Mouse (Mus musculus) adipocyte (in vitro differentiated cells): Measurements from ENCODE around the gene Gzmk.

Experiments
- DNase-seq: peaks from one replicate; pipeline ENCODE4 v3.0.0-alpha.2; 2016; ENCODE audit warnings: low spot score

Gzmk gene

GRCm38 (mm10) chr13:113202184-113202583 lies 23.5 kb downstream of the Gzmk start:
- DNase-seq: no peak

GRCm38 (mm10) chr13:113201631-113202030 lies 24.1 kb downstream of the Gzmk start:
- DNase-seq: no peak

DNA sequence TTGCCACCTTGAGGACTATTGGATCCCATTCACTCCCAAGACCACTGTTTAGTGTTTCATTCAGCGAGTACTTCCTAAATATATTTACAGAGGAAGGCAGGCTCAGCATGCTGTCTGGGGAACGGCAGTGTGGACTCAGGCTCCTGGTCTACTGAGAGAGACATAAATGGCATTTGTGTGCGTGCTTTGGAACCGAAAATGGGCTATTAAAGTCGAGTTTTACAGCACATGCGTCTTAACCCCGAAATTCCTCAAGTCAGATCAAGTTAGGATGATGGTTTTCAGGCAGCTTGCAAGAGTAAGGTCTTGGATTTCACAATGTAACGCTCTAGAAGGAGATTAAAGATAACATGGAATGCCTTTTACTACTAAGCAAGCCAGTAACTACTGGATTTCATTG lies 25.0 kb downstream of the Gzmk start:
- no peak for DNase-seq

- DNase-seq: no peak
Observed at GRCm38 (mm10) chr13:113199331-113199730, 26.4 kb downstream of the Gzmk start.

DNA sequence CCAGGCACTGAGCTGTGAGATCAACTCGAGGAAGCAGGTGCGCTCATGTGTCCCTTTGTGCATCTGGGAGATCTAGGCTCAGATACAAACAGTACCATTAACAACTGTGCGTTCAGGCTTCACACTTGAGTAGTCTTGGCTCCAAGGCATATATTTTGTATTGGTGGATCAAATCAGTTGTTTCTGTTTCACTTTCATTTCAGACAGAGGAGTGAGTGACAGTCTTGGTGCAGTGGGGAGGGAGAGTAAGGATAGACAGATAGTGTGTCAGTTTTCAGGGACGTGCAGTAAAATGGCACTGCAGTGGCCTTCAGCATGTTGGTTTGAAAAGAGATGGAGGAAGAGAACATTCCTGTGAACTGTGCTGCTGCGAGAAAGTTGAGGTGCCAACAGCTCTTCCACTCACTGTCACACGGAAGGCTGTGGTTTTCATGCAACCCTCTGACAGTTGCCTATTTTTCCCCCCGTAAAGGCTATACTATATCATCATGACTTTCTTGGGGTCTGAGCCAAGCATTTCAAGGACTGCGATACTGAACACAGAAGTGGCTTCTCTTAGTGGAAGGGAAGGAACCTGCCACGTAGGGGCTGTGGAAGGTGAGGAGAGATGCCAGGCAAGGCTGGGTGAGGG lies 27.7 kb downstream of the Gzmk start:
- no peak for DNase-seq

GRCm38 (mm10) chr13:113196808-113197674 lies 28.7 kb downstream of the Gzmk start:
- DNase-seq: no peak

- no peak for DNase-seq
Observed at GRCm38 (mm10) chr13:113183720-113184119, 42.0 kb downstream of the Gzmk start.

- no peak for DNase-seq
Observed at GRCm38 (mm10) chr13:113183310-113183709, 42.4 kb downstream of the Gzmk start.

DNA sequence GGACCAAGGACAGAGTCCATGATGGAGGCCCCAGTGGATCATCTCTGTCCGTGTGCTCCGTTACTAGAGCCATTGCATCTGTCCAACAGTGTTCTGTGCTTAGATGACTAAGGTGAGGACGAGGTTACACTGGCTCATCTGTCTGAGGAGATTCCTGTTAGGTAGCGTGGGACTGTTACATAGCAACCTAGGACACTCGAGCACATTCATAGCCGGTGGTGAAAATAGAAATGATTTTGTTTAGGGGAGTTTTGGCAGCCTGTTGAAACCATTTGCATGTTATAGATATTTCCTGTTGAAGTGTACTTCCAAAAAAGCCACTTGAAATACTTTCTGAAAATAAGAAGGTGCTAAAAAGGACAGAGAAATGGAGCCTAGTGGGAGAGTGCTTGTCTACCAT lies 51.5 kb downstream of the Gzmk start:
- DNase-seq: no peak

GRCm38 (mm10) chr13:113170256-113170655 lies 55.5 kb downstream of the Gzmk start:
- peak; percentile 40 for DNase-seq

DNA sequence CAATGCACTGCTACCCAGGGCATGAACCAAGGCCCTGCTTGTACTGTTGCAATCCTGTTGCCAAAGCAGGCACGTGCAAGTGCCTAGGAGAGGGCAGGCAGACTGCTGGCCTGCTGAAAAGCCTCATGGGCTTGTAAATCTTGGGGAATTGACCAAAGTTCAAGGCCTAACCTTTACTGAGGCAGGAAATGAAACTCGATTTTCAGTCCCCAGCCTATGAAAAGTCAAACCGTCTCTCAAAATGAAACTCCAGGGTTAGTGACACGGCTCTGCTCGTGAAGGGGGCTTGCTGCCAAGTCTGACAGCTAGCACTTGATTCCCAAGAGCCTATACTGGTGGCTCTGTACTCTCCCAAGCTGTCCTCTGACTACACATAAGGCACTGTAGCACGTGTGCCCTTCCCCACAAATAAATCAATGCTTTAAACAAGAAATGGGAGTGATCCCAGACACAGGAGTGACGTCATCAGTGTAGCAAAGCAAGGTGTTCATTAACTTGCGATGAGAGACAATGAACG lies 57.6 kb downstream of the Gzmk start:
- peak; percentile 73 for DNase-seq

GRCm38 (mm10) chr13:113164252-113165005 lies 61.3 kb downstream of the Gzmk start:
- DNase-seq: no peak

- no peak for DNase-seq
Observed at GRCm38 (mm10) chr13:113151556-113151955, 74.2 kb downstream of the Gzmk start.

- DNase-seq: peak; percentile 23
Observed at GRCm38 (mm10) chr13:113139597-113139996, 86.1 kb downstream of the Gzmk start.

DNA sequence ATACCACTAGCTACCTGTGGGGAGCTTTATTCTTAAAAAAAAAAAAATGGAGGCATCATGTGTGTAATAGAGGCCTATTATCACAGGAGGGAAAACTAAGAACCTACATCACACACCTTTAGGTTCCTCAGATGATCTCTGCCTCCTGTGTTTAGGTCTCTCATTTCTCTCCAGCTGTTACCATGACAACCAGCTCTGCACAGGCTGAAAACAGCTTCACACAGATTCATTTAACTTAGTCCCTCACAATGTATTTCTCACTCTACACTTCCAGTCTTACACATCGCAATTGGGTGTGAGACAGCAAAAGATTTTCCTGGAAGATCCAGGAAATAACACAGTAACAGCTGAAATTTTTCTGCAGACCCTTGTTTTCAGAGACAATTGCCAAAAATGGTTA lies 95.7 kb downstream of the Gzmk start:
- DNase-seq: no peak
